Mouse (Mus musculus) thymus, postnatal 36 days (tissue): ENCODE results near the gene Dgkg.
A peak's percentile ranks its signal among the peaks of the same experiment; 100 is the strongest.

Experiments used
- DNase-seq, 2 experiments: peaks; one replicate each; pipeline ENCODE4 v3.0.0; 2022; ENCODE audit warnings: mixed read lengths in 2 of 2

The Dgkg gene

GRCm38 (mm10) chr16:22431335-22431734 is 225.7 kb downstream of the Dgkg start:
- DNase-seq, result no peak

- DNase-seq, result no peak
Observed at GRCm38 (mm10) chr16:22430211-22430951, 226.6 kb downstream of the Dgkg start.

- no peak for DNase-seq
Observed at GRCm38 (mm10) chr16:22429377-22429776, 227.6 kb downstream of the Dgkg start.

GRCm38 (mm10) chr16:22428853-22429341 is 228.1 kb downstream of the Dgkg start:
- DNase-seq, result peak; percentile 17 to 19

GRCm38 (mm10) chr16:22426866-22427265 is 230.2 kb downstream of the Dgkg start:
- DNase-seq, result no peak

GRCm38 (mm10) chr16:22422256-22422655 is 234.8 kb downstream of the Dgkg start:
- DNase-seq, result no peak
